Mouse (Mus musculus): ENCODE measurements around the gene Faap20.
A peak's percentile ranks its signal among the peaks of the same experiment; 100 is the strongest.

The Faap20 gene

DNA sequence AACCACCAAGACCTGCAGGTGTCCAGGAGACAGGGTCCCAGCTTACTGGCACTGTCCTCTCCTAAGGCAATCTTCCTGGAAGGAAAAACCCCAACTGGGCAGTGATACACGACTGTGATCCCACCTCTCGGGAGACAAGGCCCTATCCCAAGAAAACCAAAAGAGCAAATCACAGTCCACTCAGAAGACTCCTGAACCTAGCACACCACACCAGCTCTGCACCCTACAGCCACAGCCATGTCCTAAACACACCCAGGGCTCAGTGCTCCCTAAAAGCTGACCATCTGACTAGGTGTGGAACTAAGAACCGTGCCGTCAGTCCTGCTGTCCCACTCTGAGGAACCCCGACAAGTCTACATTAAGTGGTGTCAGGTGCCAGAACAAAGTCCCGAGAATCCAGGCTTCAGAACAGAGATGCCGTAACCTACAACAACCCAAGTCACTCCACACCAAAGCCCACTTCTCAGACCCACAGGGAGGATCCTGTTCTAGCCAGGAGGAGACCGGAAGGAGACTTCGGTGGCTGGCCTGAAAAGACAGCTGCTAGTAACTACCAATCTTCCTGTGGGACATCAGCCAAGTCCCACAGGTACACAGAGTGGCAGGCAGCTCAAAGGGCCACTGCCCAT lies 31.4 kb upstream of the Faap20 start:
- peaks cover 15% of the 10 kb centered on the region for H3K27me3 ChIP-seq (ENCODE audit: insufficient read depth, low read length)
- H3K4me1 ChIP-seq (replicated peaks; ENCODE audit: low read depth, low read length) = peaks cover 83% of the 10 kb centered on the region
- TF ChIP-seq NANOG (IDR thresholded peaks at IDR 0.05; ENCODE audit: borderline replicate concordance, low read length) (no peak), POU5F1 (IDR thresholded peaks at IDR 0.05; ENCODE audit: borderline replicate concordance, low read length) (no peak), CTCF (conservative IDR thresholded peaks at IDR 0.05; ENCODE audit: low read length) (no peak)
- no peaks in the 10 kb centered on the region for H3K9me3 ChIP-seq (ENCODE audit: low read length)
- H3K36me3 ChIP-seq (ENCODE audit: insufficient read depth, low read length) = peaks cover 80% of the 10 kb centered on the region
- H3K4me3 ChIP-seq (replicated peaks; ENCODE audit: low read length) = peak overlapping the region; percentile 84

DNA sequence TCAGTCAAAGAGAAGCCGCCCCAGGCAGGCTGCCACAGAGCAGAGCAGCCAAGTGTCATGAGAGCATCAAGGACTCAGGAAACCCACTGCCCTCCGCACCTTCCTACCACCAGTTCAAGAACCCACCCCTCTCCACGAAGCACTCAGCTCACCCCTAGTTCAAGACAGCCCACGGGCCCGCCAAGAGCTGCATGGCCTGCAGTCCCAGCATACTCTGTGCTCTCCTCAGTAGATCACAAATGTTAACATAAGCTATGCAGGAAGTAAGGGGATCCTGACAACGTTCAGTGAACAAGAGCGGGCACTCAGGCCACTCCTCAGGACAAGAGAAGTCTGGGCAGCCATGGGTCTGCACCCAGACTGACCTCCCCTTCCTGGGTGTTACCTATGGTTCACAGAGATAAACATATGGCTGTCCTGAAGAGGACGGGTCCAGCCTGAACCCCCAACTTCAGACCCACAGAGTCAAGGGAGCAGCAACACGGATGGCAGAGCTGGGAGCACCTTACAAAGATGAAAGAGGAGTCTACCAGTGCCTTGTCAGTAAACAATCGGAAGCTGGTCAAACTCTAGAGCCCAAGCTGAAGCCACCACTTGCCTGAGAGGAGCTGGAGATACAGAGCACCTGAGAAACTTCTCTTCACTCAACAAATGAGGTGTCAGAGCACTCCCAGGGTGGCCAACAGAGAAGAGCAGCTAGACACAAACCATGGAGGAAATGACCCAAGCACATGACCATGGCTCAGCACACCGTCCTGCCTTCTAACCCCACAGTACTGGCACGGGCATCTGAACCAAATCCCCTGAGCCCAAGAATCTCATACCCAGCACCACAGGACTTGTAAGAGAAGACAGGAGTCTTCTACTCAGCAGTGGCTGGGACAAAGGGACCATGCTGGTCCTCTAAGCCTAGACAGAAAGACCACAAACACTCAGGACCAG lies 30.1 kb upstream of the Faap20 start:
- TF ChIP-seq NANOG (IDR thresholded peaks at IDR 0.05; ENCODE audit: borderline replicate concordance, low read length) (no peak), CTCF (conservative IDR thresholded peaks at IDR 0.05; ENCODE audit: low read length) (no peak)

GRCm38 (mm10) chr4:155220213-155221100 lies 29.1 kb upstream of the Faap20 start:
- H3K4me3 ChIP-seq (replicated peaks; ENCODE audit: low read length) = peak overlapping the region; percentile 84
- H3K27me3 ChIP-seq (ENCODE audit: insufficient read depth, low read length) = peaks cover 35% of the 10 kb centered on the region
- peaks cover 61% of the 10 kb centered on the region for H3K36me3 ChIP-seq (ENCODE audit: insufficient read depth, low read length)
- peaks cover 69% of the 10 kb centered on the region for H3K4me1 ChIP-seq (replicated peaks; ENCODE audit: low read depth, low read length)
- no peaks in the 10 kb centered on the region for H3K9me3 ChIP-seq (ENCODE audit: low read length)
- TF ChIP-seq POU5F1 (IDR thresholded peaks at IDR 0.05; ENCODE audit: borderline replicate concordance, low read length) (no peak), NANOG (IDR thresholded peaks at IDR 0.05; ENCODE audit: borderline replicate concordance, low read length) (no peak), CTCF (conservative IDR thresholded peaks at IDR 0.05; ENCODE audit: low read length) (no peak)

More for the DNA sequence above, 30.1 kb upstream of the Faap20 start:
- Histone ChIP-seq H3K4me1 (replicated peaks; ENCODE audit: low read depth, low read length) (peaks cover 78% of the 10 kb centered on the region), H3K4me3 (replicated peaks; ENCODE audit: low read length) (peak overlapping the region; percentile 84), H3K36me3 (ENCODE audit: insufficient read depth, low read length) (peaks cover 66% of the 10 kb centered on the region), H3K27me3 (ENCODE audit: insufficient read depth, low read length) (peaks cover 26% of the 10 kb centered on the region), H3K9me3 (ENCODE audit: low read length) (no peaks in the 10 kb centered on the region)

GRCm38 (mm10) chr4:155221106-155221505 lies 28.5 kb upstream of the Faap20 start:
- Histone ChIP-seq H3K9me3 (ENCODE audit: low read length) (no peaks in the 10 kb centered on the region), H3K4me1 (replicated peaks; ENCODE audit: low read depth, low read length) (peaks cover 62% of the 10 kb centered on the region), H3K4me3 (replicated peaks; ENCODE audit: low read length) (peak overlapping the region; percentile 84), H3K36me3 (ENCODE audit: insufficient read depth, low read length) (peaks cover 54% of the 10 kb centered on the region), H3K27me3 (ENCODE audit: insufficient read depth, low read length) (peaks cover 41% of the 10 kb centered on the region)
- TF ChIP-seq CTCF (conservative IDR thresholded peaks at IDR 0.05; ENCODE audit: low read length) = no peak

DNA sequence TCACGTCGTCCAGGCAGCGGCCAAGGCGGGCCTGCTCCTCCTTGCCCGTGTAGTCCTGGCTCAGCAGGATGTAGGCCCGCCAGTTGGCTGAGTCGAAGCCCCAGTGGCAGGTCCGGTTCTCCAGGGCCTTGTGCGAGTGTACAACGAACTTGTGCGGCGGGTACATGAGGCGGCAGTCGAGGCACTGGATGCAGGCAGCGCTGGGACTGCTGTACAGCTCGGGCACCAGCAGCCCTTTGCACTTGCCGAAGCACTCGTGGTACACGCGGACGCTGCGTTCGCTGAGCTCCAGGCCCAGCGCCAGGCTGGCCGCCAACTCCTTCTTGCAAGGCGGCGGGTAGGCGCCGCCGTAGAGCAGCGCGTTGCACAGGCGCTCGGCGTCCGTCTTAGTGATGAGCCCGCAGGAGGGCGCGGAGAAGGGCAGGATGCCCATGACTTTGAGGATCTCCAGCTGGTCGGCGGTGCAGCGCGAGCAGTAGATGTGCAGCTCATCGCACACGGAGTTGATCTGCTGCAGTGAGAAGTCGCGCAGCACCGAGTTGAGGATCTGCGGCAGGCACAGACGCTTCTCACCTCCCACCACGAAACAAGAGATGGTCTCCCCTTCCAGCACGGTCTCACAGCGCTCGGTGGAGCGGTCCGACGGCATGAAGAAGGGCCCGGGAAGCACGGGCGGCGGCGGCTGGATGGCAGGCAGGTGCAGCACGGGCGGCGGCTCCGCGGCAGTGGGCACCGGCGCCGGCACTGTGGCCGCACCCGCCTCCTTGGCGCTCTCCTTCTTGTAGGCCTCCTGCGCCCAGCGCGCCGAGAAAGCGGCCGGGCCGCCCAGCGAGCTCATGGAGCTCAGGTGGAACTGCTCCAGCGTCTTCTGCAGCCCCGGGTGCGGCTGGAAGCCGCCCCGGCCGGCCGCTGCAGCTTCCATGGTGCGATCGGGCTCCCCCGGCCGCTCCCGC lies 27.7 kb upstream of the Faap20 start:
- H3K27me3 ChIP-seq (ENCODE audit: insufficient read depth, low read length) = peaks cover 47% of the 10 kb centered on the region

DNA sequence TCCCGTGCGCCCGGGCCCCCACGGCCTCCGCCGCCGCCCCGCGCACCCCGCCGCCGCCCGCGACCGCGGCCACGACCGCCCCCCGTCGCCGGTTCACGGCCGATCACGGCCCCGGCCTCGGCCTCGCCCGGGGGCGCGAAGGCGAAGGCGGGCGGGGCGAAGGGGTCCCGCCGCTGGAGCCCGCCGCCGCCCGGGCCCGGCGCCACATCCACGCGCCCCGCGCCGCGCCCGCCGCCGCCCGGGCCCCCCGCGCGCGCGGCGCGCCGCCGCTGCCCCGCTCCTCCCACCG lies 27.1 kb upstream of the Faap20 start, which contains the start of gene Ski:
Gene Ski, minus strand, starts transcription at position 41 of the 289 bp plus-strand sequence.
- peaks cover 53% of the 10 kb centered on the region for H3K27me3 ChIP-seq (ENCODE audit: insufficient read depth, low read length)
- H3K4me1 ChIP-seq (replicated peaks; ENCODE audit: low read depth, low read length) = peaks cover 48% of the 10 kb centered on the region
- H3K36me3 ChIP-seq (ENCODE audit: insufficient read depth, low read length) = peaks cover 40% of the 10 kb centered on the region
- no peaks in the 10 kb centered on the region for H3K9me3 ChIP-seq (ENCODE audit: low read length)
- H3K4me3 ChIP-seq (replicated peaks; ENCODE audit: low read length) = peak within 1 kb of the TSS; percentile 84
- no peak for TF ChIP-seq CTCF (conservative IDR thresholded peaks at IDR 0.05; ENCODE audit: low read length)
- no peak for TF ChIP-seq POU5F1 (IDR thresholded peaks at IDR 0.05; ENCODE audit: borderline replicate concordance, low read length)
- no peak for TF ChIP-seq NANOG (IDR thresholded peaks at IDR 0.05; ENCODE audit: borderline replicate concordance, low read length)

More for the DNA sequence above, 27.7 kb upstream of the Faap20 start:
- Histone ChIP-seq H3K36me3 (ENCODE audit: insufficient read depth, low read length) (peaks cover 46% of the 10 kb centered on the region), H3K4me3 (replicated peaks; ENCODE audit: low read length) (peak overlapping the region; percentile 84), H3K4me1 (replicated peaks; ENCODE audit: low read depth, low read length) (peaks cover 54% of the 10 kb centered on the region), H3K9me3 (ENCODE audit: low read length) (no peaks in the 10 kb centered on the region)
- no peak for TF ChIP-seq POU5F1 (IDR thresholded peaks at IDR 0.05; ENCODE audit: borderline replicate concordance, low read length)
- TF ChIP-seq NANOG (IDR thresholded peaks at IDR 0.05; ENCODE audit: borderline replicate concordance, low read length) = no peak
- TF ChIP-seq CTCF (conservative IDR thresholded peaks at IDR 0.05; ENCODE audit: low read length) = no peak

DNA sequence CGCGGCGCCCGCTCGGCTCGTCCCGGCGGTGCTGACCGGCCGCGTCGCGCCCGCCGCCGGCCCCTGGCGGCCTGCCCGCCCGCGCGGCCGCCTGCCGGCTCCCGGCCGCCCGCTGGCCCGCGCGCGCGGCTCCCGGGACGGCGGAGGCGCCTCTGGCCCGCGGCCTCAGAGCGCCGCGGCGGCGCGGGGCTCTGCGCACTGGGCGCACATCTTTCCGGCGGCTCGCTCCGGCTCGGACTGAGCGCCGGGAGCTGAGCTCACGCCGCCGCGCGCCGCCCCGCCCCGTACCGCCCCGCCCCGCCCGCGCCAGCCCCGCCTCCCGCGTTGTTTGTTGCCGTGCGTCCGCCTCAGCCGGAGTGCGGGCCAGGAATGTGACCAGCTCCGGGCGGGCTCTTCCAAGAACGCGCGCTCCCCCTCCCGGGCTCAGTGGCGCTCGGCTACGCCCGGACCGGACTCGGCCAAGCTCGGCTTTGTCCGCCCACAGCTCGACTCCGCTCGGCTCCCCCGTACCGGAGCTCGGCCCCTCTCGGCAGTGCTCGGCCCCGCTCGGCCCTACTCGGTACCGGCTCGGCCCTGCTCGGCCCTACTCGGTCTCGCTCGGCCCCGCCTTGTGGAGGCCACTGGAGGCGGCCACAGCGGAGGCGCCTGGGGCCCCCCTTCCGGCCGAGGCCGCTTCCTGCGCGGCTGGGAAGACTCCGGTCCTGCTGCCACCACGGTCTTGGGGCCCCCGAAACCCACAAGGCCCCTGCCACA lies 26.6 kb upstream of the Faap20 start:
- Histone ChIP-seq H3K27me3 (ENCODE audit: insufficient read depth, low read length) (peaks cover 56% of the 10 kb centered on the region), H3K36me3 (ENCODE audit: insufficient read depth, low read length) (peaks cover 35% of the 10 kb centered on the region), H3K9me3 (ENCODE audit: low read length) (no peaks in the 10 kb centered on the region), H3K4me1 (replicated peaks; ENCODE audit: low read depth, low read length) (peaks cover 43% of the 10 kb centered on the region), H3K4me3 (replicated peaks; ENCODE audit: low read length) (peak overlapping the region; percentile 81)
- TF ChIP-seq POU5F1 (IDR thresholded peaks at IDR 0.05; ENCODE audit: borderline replicate concordance, low read length) = no peak
- no peak for TF ChIP-seq NANOG (IDR thresholded peaks at IDR 0.05; ENCODE audit: borderline replicate concordance, low read length)
- TF ChIP-seq CTCF (conservative IDR thresholded peaks at IDR 0.05; ENCODE audit: low read length) = no peak

Data from E14TG2a.4 (cell line).